Mouse (Mus musculus): Measurements from ENCODE around the gene Helq. TPM values are rescaled to one million over a fixed set of nuclear protein-coding genes. Genes with fewer than 3 reads are reported as not detected.

Gene Helq
- total and polyA plus RNA-seq, 3 experiments = 12.1 to 24.3 (median 13.1) TPM

GRCm38 (mm10) chr5:100837907-100838306 is 39.5 kb upstream of the Helq start:
- dilution Hi-C loops (cut with MboI; ENCODE audit: extremely low pct_ligation_motif_present, extremely low pct_unique_long_range_greater_than_20kb, low sequenced_read_pairs) (no loop called here), in situ Hi-C loops (cut with MboI; ENCODE audit: low pct_ligation_motif_present, low pct_unique_long_range_greater_than_20kb, low sequenced_read_pairs) (no loop called here)
- H3K9ac ChIP-seq (ENCODE audit: insufficient read depth, low read depth) = no peak overlapping the region
- H3K9me3 ChIP-seq (replicated peaks; ENCODE audit: low read length) = peaks cover 15% of the 10 kb centered on the region
- no peak for TF ChIP-seq EP300 (IDR thresholded peaks at IDR 0.05; ENCODE audit: low read length)
- TF ChIP-seq HCFC1 (IDR thresholded peaks at IDR 0.05; ENCODE audit: low read depth, low read length) = no peak
- H3K79me2 ChIP-seq (replicated peaks; ENCODE audit: control insufficient read depth, extremely low read depth, insufficient read depth, poor library complexity, severe bottlenecking) = no peaks in the 10 kb centered on the region
- H3K4me3 ChIP-seq (replicated peaks in 1 of 3; ENCODE audit: low read depth in 2 of 3, low read length in 2 of 3, poor library complexity in 1 of 3) = no peak overlapping the region
- DNase-seq (ENCODE audit: extremely low read depth) = no peak
- no peak overlapping the region for H3K4me2 ChIP-seq (ENCODE audit: insufficient read depth, low read depth, poor library complexity, severe bottlenecking)
- H3K27me3 ChIP-seq (replicated peaks) = no peaks in the 10 kb centered on the region
- H3K4me1 ChIP-seq (ENCODE audit: control insufficient read depth in 1 of 2, insufficient read depth in 2 of 2) = no peaks in the 10 kb centered on the region; a peak in 1 of 4 replicates
- no peak overlapping the region for H3K27ac ChIP-seq (ENCODE audit: insufficient read depth, low read depth)
- H3K36me3 ChIP-seq (replicated peaks in 1 of 2; ENCODE audit: control insufficient read depth in 1 of 2, insufficient read depth in 1 of 2, low read length in 1 of 2) = no peaks in the 10 kb centered on the region

GRCm38 (mm10) chr5:100835862-100836538 is 37.6 kb upstream of the Helq start:
- Histone ChIP-seq H3K36me3 (replicated peaks in 1 of 2; ENCODE audit: control insufficient read depth in 1 of 2, insufficient read depth in 1 of 2, low read length in 1 of 2) (no peaks in the 10 kb centered on the region), H3K4me3 (replicated peaks in 1 of 3; ENCODE audit: low read depth in 2 of 3, low read length in 2 of 3, poor library complexity in 1 of 3) (no peak overlapping the region), H3K9me3 (replicated peaks; ENCODE audit: low read length) (peaks cover 5% of the 10 kb centered on the region), H3K4me1 (ENCODE audit: control insufficient read depth in 1 of 2, insufficient read depth in 2 of 2) (no peaks in the 10 kb centered on the region; a peak in 1 of 4 replicates), H3K4me2 (ENCODE audit: insufficient read depth, low read depth, poor library complexity, severe bottlenecking) (no peak overlapping the region), H3K9ac (ENCODE audit: insufficient read depth, low read depth) (no peak overlapping the region), H3K27ac (ENCODE audit: insufficient read depth, low read depth) (no peak overlapping the region), H3K79me2 (replicated peaks; ENCODE audit: control insufficient read depth, extremely low read depth, insufficient read depth, poor library complexity, severe bottlenecking) (no peaks in the 10 kb centered on the region), H3K27me3 (replicated peaks) (no peaks in the 10 kb centered on the region)
- in situ Hi-C loops (cut with MboI; ENCODE audit: low pct_ligation_motif_present, low pct_unique_long_range_greater_than_20kb, low sequenced_read_pairs) = no loop called here
- dilution Hi-C loops (cut with MboI; ENCODE audit: extremely low pct_ligation_motif_present, extremely low pct_unique_long_range_greater_than_20kb, low sequenced_read_pairs) = no loop called here
- TF ChIP-seq IRF4 (IDR thresholded peaks at IDR 0.05; ENCODE audit: low read depth, low read length) = no peak
- TF ChIP-seq UBTF (IDR thresholded peaks at IDR 0.05; ENCODE audit: low read depth, low read length) = no peak
- TF ChIP-seq POLR2AphosphoS2 (IDR thresholded peaks at IDR 0.05; ENCODE audit: low read depth, low read length) = no peak
- TF ChIP-seq POLR2A (IDR thresholded peaks at IDR 0.05; ENCODE audit: low read depth, low read length) = no peak
- no peak for TF ChIP-seq CHD1 (IDR thresholded peaks at IDR 0.05; ENCODE audit: low read depth, low read length)
- TF ChIP-seq USF2 (conservative IDR thresholded peaks at IDR 0.05; ENCODE audit: low read depth, low read length) = no peak
- TF ChIP-seq TBP (conservative IDR thresholded peaks at IDR 0.05; ENCODE audit: low read depth, low read length) = no peak
- no peak for TF ChIP-seq BHLHE40 (IDR thresholded peaks at IDR 0.05; ENCODE audit: low read depth, low read length)
- DNase-seq (ENCODE audit: extremely low read depth) = no peak

GRCm38 (mm10) chr5:100833841-100834240 is 35.4 kb upstream of the Helq start:
- Histone ChIP-seq H3K79me2 (replicated peaks; ENCODE audit: control insufficient read depth, extremely low read depth, insufficient read depth, poor library complexity, severe bottlenecking) (no peaks in the 10 kb centered on the region), H3K4me1 (ENCODE audit: control insufficient read depth in 1 of 2, insufficient read depth in 2 of 2) (no peaks in the 10 kb centered on the region), H3K4me3 (replicated peaks in 1 of 3; ENCODE audit: low read depth in 2 of 3, low read length in 2 of 3, poor library complexity in 1 of 3) (no peak overlapping the region), H3K4me2 (ENCODE audit: insufficient read depth, low read depth, poor library complexity, severe bottlenecking) (no peak overlapping the region), H3K27me3 (replicated peaks) (no peaks in the 10 kb centered on the region), H3K27ac (ENCODE audit: insufficient read depth, low read depth) (no peak overlapping the region), H3K36me3 (replicated peaks in 1 of 2; ENCODE audit: control insufficient read depth in 1 of 2, insufficient read depth in 1 of 2, low read length in 1 of 2) (no peaks in the 10 kb centered on the region), H3K9ac (ENCODE audit: insufficient read depth, low read depth) (no peak overlapping the region), H3K9me3 (replicated peaks; ENCODE audit: low read length) (peaks cover 5% of the 10 kb centered on the region)
- in situ Hi-C loops (cut with MboI; ENCODE audit: low pct_ligation_motif_present, low pct_unique_long_range_greater_than_20kb, low sequenced_read_pairs) (no loop called here), dilution Hi-C loops (cut with MboI; ENCODE audit: extremely low pct_ligation_motif_present, extremely low pct_unique_long_range_greater_than_20kb, low sequenced_read_pairs) (no loop called here)
- TF ChIP-seq PAX5 (IDR thresholded peaks at IDR 0.05; ENCODE audit: low read length) = no peak
- no peak for TF ChIP-seq MAZ (IDR thresholded peaks at IDR 0.05; ENCODE audit: low read depth, low read length)
- TF ChIP-seq ZNF384 (IDR thresholded peaks at IDR 0.05; ENCODE audit: low read depth, low read length) = no peak
- TF ChIP-seq BHLHE40 (IDR thresholded peaks at IDR 0.05; ENCODE audit: low read depth, low read length) = no peak
- TF ChIP-seq TBP (conservative IDR thresholded peaks at IDR 0.05; ENCODE audit: low read depth, low read length) = no peak
- no peak for TF ChIP-seq ZMIZ1 (IDR thresholded peaks at IDR 0.05; ENCODE audit: low read depth, low read length)
- TF ChIP-seq POLR2A (IDR thresholded peaks at IDR 0.05; ENCODE audit: low read depth, low read length) = no peak
- no peak for TF ChIP-seq ETS1 (conservative IDR thresholded peaks at IDR 0.05; ENCODE audit: low read depth, low read length)
- no peak for TF ChIP-seq UBTF (IDR thresholded peaks at IDR 0.05; ENCODE audit: low read depth, low read length)
- no peak for DNase-seq (ENCODE audit: extremely low read depth)

Measured in CH12.LX (cell line).